Mouse (Mus musculus): ENCODE measurements at regions not wholly inside any gene's neighbourhood (a gene's known extent, or its start where the extent isn't known, plus 50 kb on each side); places are given as distances from the start of the nearest gene placed in this dataset.

GRCm38 (mm10) chr3:38270742-38271141 is 213.9 kb downstream of the Ankrd50 start:
- no peak for TF ChIP-seq EP300 (IDR thresholded peaks at IDR 0.05)
- TF ChIP-seq CTCF (IDR thresholded peaks at IDR 0.05), result no peak
